Mouse (Mus musculus) G1E (cell line): ENCODE data around the gene Dnah11. TPM values are rescaled to one million over a fixed set of nuclear protein-coding genes. Genes with fewer than 3 reads are reported as not detected.

Experiments
- ATAC-seq: 2 replicates; pipeline ENCODE4 v1.8.0; 2016; ENCODE audit warnings: mild to moderate bottlenecking; ENCODE audit not compliant: insufficient number of reproducible peaks, poor library complexity, low FRiP score, severe bottlenecking; ENCODE audit errors: extremely low read depth
- DNase-seq: peaks from one replicate; pipeline ENCODE4 v3.0.0; 2012; ENCODE audit warnings: low spot score
- H3K27me3 ChIP-seq: 2 replicates; pipeline ENCODE4 v1.6.1; 2012; ENCODE audit warnings: mild to moderate bottlenecking, low read length, inconsistent platforms; ENCODE audit not compliant: insufficient read depth
- H3K36me3 ChIP-seq: replicated peaks from 2 replicates; pipeline ENCODE3; 2012; ENCODE audit warnings: mild to moderate bottlenecking, inconsistent platforms
- H3K4me1 ChIP-seq: 2 replicates; pipeline ENCODE4 v1.6.1; 2012; ENCODE audit warnings: low read depth, low read length, inconsistent platforms, mixed read lengths; ENCODE audit not compliant: insufficient read depth
- H3K4me3 ChIP-seq: 2 replicates; pipeline ENCODE4 v1.5.1; 2012; ENCODE audit warnings: low read depth, mild to moderate bottlenecking, inconsistent platforms, low read length, moderate library complexity, mixed read lengths
- H3K9me3 ChIP-seq: replicated peaks from 2 replicates; pipeline ENCODE4 v1.6.1; 2012; ENCODE audit warnings: inconsistent platforms
- CTCF ChIP-seq: IDR thresholded peaks from 2 replicates; pipeline ENCODE4 v1.5.1; 2012; ENCODE audit warnings: low read depth, low read length, inconsistent platforms, mixed read lengths
- GATA1 ChIP-seq: IDR thresholded peaks from 2 replicates; pipeline ENCODE4 v1.6.1; 2012; ENCODE audit warnings: borderline replicate concordance, low read length, inconsistent platforms, mixed read lengths
- GATA2 ChIP-seq: IDR thresholded peaks from 2 replicates; pipeline ENCODE4 v1.6.1; 2012; ENCODE audit warnings: low read depth, low read length, inconsistent platforms, borderline replicate concordance
- POLR2AphosphoS5 ChIP-seq: IDR thresholded peaks from 2 replicates; pipeline ENCODE4 v1.6.1; 2012; ENCODE audit warnings: low read depth, low read length, inconsistent platforms; ENCODE audit not compliant: insufficient replicate concordance
- TAL1 ChIP-seq: conservative IDR thresholded peaks from 2 replicates; pipeline ENCODE4 v1.6.1; 2012; ENCODE audit warnings: low read depth, low read length, inconsistent platforms, mixed read lengths
- polyA plus RNA-seq: library from polyadenylated mRNA; stranded (reverse); fragments of >175 nt; gene quantifications from 2 replicates; pipeline ENCODE4 v1.2.3, GENCODE M21; 2012
- total RNA-seq, 2 experiments: library from RNA; stranded (forward) in 1 of 2; stranded (reverse) in 1 of 2; fragments of 200-1000 nt in 1 of 2; fragments of >200 nt in 1 of 2; fragmentation: Nextera tagmentation in 1 of 2; gene quantifications; 2 replicates each; pipeline ENCODE4 v1.2.3; 2014 to 2017

The Dnah11 gene
- total and polyA plus RNA-seq, 3 experiments = 0.05 TPM; not detected in 2

DNA sequence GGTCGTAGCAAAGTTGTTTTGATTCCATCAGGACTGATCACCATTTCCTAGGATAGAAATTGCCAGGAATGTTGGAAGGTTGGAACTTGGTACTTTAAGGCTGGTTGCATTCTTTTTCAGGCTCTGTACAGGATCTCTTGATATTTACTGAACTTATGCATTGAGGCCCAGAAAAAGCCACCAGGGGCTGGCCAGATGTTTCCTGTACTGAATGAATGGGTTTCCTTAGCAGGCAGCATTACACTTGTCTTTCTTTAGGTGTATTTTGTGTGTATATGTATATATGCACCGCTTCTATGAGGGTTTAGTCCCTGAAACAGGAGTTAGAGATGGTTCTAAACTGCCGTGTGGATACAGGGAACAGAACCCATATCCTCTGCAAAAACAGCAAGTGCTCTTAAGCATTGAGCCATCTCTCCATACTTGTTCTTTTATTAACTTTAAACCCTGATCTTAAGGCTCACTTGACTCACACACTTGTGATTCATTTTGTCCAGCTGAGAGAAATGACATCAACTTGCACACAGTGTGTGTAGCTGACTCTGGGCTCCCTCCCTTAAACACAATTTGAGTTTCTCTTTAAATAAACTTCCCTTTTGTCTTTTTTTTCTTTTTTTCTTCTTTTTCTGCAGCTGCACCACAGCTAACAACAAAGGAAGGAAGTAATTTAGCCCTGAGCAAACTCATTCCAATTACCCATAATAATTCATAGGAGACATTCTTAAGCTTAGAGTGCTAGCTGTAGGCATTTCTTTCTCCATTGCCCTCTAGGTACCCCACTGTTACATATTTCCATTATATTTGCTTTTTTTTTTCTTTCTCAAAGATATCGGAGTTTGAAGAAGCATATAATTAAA is 330.9 kb downstream of the Dnah11 start:
- no peaks in the 10 kb centered on the region for H3K4me1 ChIP-seq
- no peak overlapping the region for H3K4me3 ChIP-seq
- H3K36me3 ChIP-seq = peaks cover 28% of the 10 kb centered on the region
- DNase-seq = no peak
- peaks cover 26% of the 10 kb centered on the region for H3K9me3 ChIP-seq
- TF ChIP-seq CTCF (no peak), GATA2 (no peak), POLR2AphosphoS5 (no peak), GATA1 (no peak), TAL1 (no peak)
- no peaks in the 10 kb centered on the region for H3K27me3 ChIP-seq
- no peak for ATAC-seq

DNA sequence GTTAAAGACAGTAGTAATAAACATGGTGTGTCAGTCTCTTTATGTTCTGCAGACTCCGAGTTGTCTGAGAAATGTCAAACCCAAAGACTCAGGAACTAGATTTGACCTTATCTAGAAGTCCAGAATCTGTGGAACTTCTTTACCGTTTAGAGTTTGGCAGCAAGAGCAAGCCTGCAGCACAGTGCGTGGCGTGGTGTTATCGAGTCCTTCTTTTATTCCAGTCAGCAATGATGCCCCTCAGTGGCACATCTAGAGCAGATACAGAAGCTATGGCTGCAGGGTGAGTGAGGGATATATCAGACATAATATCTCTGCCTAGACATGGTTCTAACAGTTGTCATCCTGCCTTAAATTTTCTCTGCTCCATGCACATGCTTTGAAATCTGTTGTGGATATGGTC is 336.2 kb downstream of the Dnah11 start:
- H3K4me3 ChIP-seq = no peak overlapping the region
- peaks cover 25% of the 10 kb centered on the region for H3K9me3 ChIP-seq
- TF ChIP-seq TAL1 (no peak), POLR2AphosphoS5 (no peak), GATA1 (no peak), GATA2 (no peak), CTCF (no peak)
- DNase-seq = no peak
- no peaks in the 10 kb centered on the region for H3K4me1 ChIP-seq
- no peak for ATAC-seq
- H3K27me3 ChIP-seq = no peaks in the 10 kb centered on the region
- peaks cover 11% of the 10 kb centered on the region for H3K36me3 ChIP-seq

DNA sequence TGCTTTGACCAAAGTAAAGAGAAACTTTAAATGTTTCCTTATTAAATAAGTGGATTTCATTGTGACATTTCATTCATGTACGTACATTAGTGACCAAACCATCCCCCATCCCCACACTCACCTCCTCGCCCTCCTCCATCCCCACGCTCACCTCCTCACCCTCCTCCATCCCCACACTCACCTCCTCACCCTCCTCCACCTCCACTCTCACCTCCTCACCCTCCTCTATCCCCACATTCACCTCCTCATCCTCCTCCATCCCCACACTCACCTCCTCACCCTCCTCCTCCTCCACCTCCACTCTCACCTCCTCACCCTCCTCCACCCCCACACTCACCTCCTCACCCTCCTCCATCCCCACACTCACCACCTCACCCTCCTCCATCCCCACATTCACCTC is 337.6 kb downstream of the Dnah11 start:
- H3K36me3 ChIP-seq = peaks cover under 1% of the 10 kb centered on the region
- no peak for ATAC-seq

DNA sequence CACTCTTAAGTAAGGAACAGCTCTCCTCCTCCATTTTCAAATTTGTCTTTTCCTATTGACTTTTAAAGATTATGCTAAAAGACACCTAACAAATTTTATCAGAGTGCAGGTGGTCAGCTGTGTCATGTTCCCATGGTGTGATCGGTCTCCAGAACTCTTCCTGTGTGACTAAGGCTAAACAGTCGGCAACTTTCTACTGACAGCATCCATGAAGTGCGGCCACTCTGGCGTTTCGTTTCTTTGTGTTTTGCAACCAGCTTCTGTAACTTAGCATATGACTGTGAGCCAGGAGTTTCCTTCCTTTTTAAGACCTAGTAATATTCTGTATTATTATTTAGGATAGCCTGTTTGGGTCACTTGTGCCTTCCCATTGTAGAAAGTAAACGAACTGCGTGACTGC is 338.0 kb downstream of the Dnah11 start:
- TF ChIP-seq CTCF (no peak), TAL1 (no peak), GATA1 (no peak), GATA2 (no peak), POLR2AphosphoS5 (no peak)
- H3K36me3 ChIP-seq = no peaks in the 10 kb centered on the region

More for the DNA sequence above, 337.6 kb downstream of the Dnah11 start:
- Histone ChIP-seq H3K4me1 (no peaks in the 10 kb centered on the region), H3K4me3 (no peak overlapping the region), H3K27me3 (no peaks in the 10 kb centered on the region), H3K9me3 (peaks cover 16% of the 10 kb centered on the region)
- DNase-seq = no peak
- TF ChIP-seq CTCF = no peak
- no peak for TF ChIP-seq GATA1
- TF ChIP-seq TAL1 = no peak
- TF ChIP-seq POLR2AphosphoS5 = no peak
- TF ChIP-seq GATA2 = no peak

DNA sequence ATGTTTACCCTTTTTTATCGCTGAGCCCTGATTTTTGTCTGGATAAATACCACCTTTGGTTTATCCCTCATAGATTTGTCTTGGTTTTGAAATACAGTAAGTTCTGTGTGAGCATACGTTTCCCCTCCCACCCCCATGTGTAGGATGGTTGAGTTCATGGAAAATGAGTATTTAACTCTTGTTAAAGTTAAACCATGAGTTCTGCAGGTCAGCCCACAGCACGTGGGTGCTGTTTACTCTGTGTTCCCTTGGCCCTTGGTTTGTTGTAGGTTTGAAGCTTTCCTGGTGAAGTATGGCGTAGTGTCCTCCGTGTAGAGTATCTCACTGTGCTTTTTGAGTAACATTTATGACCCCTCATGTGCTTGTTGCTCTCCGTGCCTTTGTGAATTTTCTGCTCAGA is 341.0 kb downstream of the Dnah11 start:
- ATAC-seq = no peak
- DNase-seq = no peak
- Histone ChIP-seq H3K36me3 (no peaks in the 10 kb centered on the region), H3K27me3 (no peaks in the 10 kb centered on the region), H3K9me3 (peaks cover 24% of the 10 kb centered on the region), H3K4me3 (no peak overlapping the region), H3K4me1 (no peaks in the 10 kb centered on the region)
- TF ChIP-seq GATA1 (no peak), TAL1 (no peak), GATA2 (no peak), CTCF (no peak), POLR2AphosphoS5 (no peak)

More for the DNA sequence above, 338.0 kb downstream of the Dnah11 start:
- no peaks in the 10 kb centered on the region for H3K4me1 ChIP-seq
- DNase-seq (no peak), ATAC-seq (no peak)
- H3K4me3 ChIP-seq = no peak overlapping the region
- H3K27me3 ChIP-seq = no peaks in the 10 kb centered on the region
- peaks cover 18% of the 10 kb centered on the region for H3K9me3 ChIP-seq

DNA sequence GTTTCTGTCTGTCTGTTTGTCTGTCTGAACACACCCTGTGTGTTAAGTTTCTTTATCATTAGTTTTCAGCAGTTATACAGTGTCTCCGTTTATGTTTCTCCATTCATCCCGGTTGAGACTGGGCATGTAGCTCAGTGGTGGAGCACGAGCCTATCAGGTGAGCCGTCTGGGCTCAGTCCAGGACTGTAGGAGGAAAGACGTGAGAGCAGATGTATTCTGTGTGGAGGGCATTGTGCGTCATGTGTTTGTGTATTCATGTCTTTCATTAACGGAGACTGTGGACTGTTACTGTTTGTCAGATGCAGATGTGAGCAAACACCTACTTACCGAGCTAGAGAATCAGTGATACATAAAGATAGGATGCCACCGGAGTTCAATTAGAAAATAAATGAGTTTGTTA is 341.8 kb downstream of the Dnah11 start:
- peaks cover 19% of the 10 kb centered on the region for H3K9me3 ChIP-seq
- H3K27me3 ChIP-seq = no peaks in the 10 kb centered on the region
- H3K36me3 ChIP-seq = no peaks in the 10 kb centered on the region
- no peaks in the 10 kb centered on the region for H3K4me1 ChIP-seq
- TF ChIP-seq GATA1 = no peak
- TF ChIP-seq CTCF = no peak
- no peak for TF ChIP-seq POLR2AphosphoS5
- TF ChIP-seq GATA2 = no peak
- no peak for TF ChIP-seq TAL1
- DNase-seq = no peak
- H3K4me3 ChIP-seq = no peak overlapping the region
- no peak for ATAC-seq
